Mouse (Mus musculus) spleen, postnatal 10 days (tissue): ENCODE measurements around the gene Hipk1.

ENCODE experiments used
- DNase-seq, 2 experiments: peaks; one replicate each; pipeline ENCODE4 v3.0.0; 2021 to 2022; ENCODE audit warnings: low spot score in 2 of 2

Gene Hipk1

DNA sequence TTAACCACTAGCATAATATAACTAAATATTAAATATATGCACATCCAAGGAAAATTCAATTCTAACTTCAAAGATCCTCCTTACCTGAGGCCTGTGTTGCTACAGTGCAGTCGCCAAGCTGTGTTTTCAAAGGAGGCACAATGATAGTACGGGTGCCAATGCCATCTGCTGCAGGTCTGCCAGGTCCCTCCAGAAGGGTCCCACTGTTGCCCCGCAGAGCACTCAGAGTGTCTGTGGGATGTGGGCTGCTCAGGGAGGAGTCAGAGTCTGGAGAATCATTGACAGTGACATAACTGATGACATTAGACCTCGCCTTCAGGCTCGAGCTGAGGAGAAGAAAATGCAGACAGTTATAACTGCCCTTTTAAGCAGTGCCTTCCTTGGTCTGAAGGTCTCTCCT is 44.7 kb downstream of the Hipk1 start:
- no peak for DNase-seq

DNA sequence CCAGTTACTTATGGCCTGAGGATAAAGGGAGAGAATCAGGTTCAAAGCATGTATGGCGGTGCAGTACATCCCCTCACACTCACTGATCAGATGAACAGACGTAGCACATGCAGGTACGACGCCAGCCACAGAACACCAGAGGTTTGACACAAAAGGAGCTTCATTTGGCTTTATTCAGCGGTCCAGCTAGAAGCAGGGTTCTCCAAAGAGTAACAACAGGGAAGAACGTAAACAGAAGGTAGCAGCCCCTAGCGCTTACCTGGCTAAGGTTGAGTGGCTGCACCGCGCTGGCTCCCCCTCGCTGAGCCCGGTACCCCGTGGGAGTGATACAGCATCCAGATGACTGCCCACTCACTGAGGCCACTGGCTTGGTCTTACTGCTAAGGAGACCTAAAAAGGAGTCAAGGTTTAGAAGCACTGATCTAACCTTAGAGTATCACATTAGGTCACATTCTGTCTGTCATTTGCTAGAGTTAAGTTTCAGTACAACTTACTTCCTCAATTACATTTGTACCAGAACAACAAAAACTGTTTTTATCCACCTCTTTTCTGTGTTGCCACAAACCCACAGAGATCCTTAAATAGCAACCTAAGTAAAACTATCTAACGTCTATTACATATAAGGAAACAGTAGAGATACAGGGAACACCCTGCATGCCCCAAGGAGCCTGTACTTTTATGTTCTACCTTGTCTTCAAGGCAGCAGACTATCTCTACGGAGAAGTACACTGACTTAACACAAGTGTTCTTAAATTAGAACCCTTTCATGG is 46.2 kb downstream of the Hipk1 start:
- DNase-seq: no peak

DNA sequence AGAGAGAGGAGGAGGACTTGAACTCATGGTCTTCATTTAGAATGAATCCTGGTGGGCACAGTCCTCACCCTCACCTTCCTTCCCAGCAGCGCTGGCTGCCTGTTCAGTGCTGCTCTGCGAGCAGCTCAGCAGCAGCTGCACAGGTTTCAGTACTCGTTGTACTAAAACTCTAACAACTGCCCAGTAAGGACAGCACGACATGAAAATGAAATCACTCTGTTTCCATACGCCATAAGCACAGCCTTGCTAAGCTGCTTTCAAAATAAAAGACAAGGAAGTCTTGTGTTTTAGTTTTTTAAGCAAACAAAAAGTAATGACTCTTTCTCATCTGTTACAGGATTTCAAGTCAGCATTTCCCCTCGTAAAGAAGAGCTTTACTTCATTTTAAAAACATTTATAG is 48.2 kb downstream of the Hipk1 start:
- no peak for DNase-seq

- no peak for DNase-seq
Measured at GRCm38 (mm10) chr3:103740342-103740741, 51.0 kb downstream of the Hipk1 start.

DNA sequence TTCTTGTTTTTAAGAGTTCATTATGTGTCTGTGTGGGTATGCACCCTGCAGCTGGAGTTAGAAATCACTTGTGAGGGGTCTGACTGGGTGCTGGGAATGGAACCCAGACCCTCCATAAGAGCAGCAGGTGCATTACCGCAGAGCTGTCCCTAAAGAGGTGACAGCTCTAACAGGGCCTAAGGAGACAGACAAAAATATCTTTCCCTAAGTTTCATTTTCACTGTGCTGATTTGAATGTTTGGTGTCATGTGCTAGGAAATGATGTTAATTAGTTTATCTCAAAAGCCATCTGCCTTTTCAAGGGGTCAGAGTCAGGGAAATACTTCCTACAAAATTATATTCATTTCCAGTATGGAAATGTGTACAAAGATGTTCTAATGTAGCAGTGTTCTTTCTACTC is 52.0 kb downstream of the Hipk1 start, which contains the start of gene Gm10964:
Gene Gm10964 (plus strand): TSS at position 38 of the 400 bp plus-strand sequence.
- DNase-seq: peak in 1 of 2 experiments; percentile 5

GRCm38 (mm10) chr3:103737778-103738571 is 53.4 kb downstream of the Hipk1 start, which contains the start of gene Olfml3:
Gene Olfml3, minus strand, starts transcription at chr3:103738001.
- peak; percentile 80 to 91 for DNase-seq

- DNase-seq: no peak
Measured at GRCm38 (mm10) chr3:103737061-103737754, 54.2 kb downstream of the Hipk1 start.

DNA sequence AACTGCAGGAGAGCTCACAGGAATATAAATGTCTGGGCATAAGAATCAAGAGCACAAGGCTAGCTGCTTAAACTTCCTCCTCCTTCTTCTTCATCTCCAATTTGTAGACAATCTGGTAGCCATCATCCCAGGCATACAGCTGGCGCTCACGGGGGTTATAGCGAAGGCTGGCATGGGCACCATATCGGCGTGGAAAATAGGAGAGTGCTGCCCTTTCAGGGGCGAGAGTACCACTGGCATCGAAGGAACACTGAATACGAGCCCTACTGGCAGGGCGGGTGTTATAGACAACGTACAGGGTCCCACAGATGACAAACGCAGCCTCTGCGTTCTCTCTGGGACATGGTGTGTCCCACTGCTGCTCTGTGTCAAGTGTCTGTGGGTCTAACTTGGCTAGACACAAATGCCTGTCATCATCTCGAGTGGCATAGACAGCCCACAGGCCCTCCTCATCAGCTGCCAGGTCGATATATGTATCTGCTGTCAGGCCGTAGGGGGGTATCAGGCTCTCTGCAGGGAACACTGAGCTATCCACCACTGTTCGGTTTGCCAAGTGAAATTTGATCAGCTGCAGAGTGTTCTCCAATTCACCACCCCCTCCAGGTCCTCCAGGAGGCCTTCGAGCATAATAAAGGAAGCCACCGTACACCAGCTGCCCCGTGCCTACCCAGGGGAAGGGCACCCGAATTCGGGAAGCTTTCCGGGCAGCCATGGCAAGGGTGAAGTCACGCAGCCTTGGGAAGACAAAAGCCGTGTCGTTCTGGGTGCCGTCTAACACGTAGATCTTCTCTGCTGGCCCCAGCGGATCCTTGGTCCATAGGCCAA is 55.4 kb downstream of the Hipk1 start:
- DNase-seq: no peak

GRCm38 (mm10) chr3:103734696-103735519 is 56.5 kb downstream of the Hipk1 start:
- DNase-seq: no peak

DNA sequence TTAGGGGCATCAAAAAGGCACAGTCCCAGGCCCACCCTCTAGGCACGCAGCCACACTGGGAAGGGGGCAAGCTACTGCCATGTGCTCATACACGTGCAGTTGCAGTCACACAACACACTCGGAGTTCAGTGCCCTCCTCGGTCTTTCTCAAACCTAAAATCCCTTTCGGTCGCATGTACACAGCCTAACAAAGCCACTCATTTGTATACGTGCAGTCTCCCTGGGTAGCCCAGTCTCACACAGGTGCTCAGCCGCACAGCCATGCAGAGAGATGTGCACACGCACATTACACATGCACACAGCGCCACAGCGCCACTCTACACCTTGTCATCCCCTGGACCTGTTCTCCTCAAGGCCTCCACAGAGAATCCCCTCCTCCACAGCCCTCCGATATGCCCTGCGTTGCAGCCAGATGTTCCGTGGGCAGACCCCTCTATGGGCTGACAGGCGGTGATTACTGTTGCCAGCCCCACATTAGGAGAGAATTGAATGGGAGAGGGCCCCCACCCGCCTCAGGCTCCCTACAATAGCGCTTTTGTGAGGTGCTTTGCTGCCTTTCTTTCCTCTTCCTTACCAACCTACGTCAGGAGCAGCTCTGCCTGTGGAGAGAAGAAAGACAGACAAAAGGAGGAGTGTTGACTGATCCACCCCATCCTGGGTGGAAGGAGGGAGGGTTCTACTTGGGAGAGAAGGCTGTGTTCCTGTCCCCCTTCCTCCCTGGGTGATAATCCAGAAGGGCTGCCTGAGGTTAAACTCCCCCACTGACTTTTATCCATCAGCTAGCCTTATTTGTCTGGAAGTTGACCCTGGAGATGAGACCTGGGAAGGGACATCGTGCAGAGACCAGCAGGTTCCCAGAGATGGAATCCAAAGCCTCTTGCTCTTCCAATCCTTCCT is 57.3 kb downstream of the Hipk1 start:
- no peak for DNase-seq

DNA sequence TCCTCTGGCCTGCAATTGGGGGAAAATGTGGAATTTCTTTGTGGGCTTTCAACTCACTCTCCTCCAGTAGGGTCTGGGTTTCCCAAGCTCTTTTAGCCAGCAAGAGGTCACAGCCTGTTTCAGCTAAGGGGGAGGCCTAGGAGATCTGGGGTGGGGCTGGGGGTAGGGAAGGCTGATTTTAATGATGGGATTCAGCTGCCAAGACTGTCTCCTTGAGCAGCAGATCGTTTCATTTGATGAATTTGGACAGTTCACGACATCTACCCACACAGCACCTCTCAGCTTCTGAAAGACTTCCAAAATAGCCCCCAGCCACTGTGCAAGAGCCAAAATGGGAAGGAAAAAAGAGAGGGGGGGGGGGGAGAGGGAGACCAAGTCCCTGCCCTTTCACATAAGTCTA is 58.2 kb downstream of the Hipk1 start:
- DNase-seq: no peak

GRCm38 (mm10) chr3:103732116-103732515 is 59.2 kb downstream of the Hipk1 start:
- no peak for DNase-seq

- no peak for DNase-seq
Measured at GRCm38 (mm10) chr3:103729850-103730249, 61.5 kb downstream of the Hipk1 start.

DNA sequence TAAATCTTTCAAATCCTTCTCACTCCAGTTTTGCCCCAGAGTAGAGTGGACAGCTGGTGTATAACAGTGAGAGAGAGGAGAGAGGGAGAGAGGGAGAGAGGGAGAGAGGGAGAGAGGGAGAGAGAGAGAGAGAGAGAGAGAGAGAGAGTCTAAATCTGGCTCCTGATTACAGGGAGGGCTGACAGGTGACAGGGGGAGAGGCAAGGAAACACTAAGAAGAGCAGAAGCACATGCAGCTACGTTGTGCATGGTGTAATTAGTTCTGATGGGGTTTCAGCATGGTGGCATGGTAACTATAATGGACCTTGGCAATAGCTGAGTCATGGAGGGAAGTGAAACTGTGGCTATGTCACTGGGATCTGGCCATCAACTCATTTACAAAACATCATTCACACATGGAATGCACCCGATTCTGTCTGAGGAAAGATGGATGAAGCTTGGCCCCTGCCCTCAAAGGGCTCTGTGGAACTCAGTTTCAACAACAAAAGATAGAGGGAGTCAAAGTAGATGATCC is 63.5 kb downstream of the Hipk1 start:
- DNase-seq: no peak

DNA sequence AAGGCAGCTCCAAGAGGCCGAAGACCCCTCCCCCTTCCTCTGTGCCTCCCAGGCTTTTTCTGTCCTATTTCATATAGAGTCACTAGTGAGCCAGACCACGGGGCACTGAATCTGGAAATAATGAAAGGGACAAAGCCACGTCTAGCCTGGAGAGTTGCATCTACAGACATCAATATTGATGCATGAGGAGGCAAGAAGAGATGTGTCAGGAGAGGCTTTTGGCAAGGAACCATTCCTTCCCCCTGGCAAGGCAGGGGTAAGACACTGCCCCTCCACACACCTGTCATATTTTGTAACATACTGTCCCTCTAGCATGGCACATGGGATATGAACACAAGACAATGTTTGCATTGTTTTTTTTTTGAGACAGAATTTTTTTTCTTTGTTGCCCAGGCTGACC is 64.7 kb downstream of the Hipk1 start:
- no peak for DNase-seq

GRCm38 (mm10) chr3:103724137-103724536 is 67.2 kb downstream of the Hipk1 start:
- DNase-seq: peak in 1 of 2 experiments; percentile 44

DNA sequence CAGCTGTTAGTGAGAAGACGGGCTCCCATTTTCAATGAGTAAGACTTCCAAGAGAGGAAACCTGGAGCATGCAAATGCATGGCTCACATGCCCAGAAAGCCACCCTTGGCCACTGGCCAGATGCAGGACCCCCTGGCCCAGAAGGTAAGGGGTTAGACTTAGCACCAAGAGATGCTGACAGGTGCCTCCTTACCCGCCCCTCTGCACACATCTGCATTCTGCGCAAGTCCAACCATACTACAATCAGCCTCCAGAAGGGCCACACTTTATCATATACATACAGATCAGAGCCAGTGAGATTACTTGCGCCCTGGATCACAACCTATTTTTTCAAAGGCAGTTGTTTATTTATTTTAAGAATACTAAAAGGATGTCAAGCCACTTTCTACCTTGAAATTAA is 72.6 kb downstream of the Hipk1 start:
- peak in 1 of 2 experiments; percentile 11 for DNase-seq

GRCm38 (mm10) chr3:103716774-103717760 is 74.3 kb downstream of the Hipk1 start:
- DNase-seq: peak in 1 of 2 experiments; percentile 11
